Mouse (Mus musculus) v-Abl transformed pro-B cells (cell line): ENCODE results near the gene Zfp141.

Source experiments
- in situ Hi-C, 2 experiments: fragments of 400-800 bp; cut with MboI; formaldehyde crosslinking; loops; one replicate each; pipeline ENCODE4 v1.15.1; 2025; ENCODE audit not compliant: unreplicated experiment in 2 of 2

Zfp141 gene

GRCm38 (mm10) chr7:42505588-42505987, at the start of gene Zfp141:
Gene Zfp141, minus strand, starts transcription at chr7:42505740.
- in situ Hi-C loops: loop anchor here in 1 of 2 experiments (10.0 to 25.0 kb wide), 3 partner anchors 807 to 1011 kb away; partner anchors contain the start of genes AW146154, Gm20449, Zfp715 and Zfp788

GRCm38 (mm10) chr7:42551766-42552165, 46.2 kb upstream of the Zfp141 start:
- in situ Hi-C loops: no loop called here

- in situ Hi-C loops: loop anchor here in 1 of 2 experiments (10.0 to 25.0 kb wide), 3 partner anchors 807 to 1010 kb away; partner anchors contain the start of genes AW146154, Gm20449, Zfp715 and Zfp788
These were observed 354 bp downstream of the Zfp141 start for GRCm38 (mm10) chr7:42505186-42505585.

GRCm38 (mm10) chr7:42498248-42498647, 7.3 kb downstream of the Zfp141 start:
- in situ Hi-C loops: loop anchor here (10.0 to 25.0 kb wide), 5 partner anchors 489 to 1177 kb away; partner anchors contain the start of genes AI987944 (in 2 of the 2), AW146154 (in 1 of the 2), Ctu1 (in 1 of the 2) and Gm20449 (in 1 of the 2)

GRCm38 (mm10) chr7:42497356-42497755, 8.2 kb downstream of the Zfp141 start:
- in situ Hi-C loops: loop anchor here (10.0 to 25.0 kb wide), 5 partner anchors 490 to 1177 kb away; partner anchors contain the start of genes AI987944 (in 2 of the 2), AW146154 (in 1 of the 2), Ctu1 (in 1 of the 2) and Gm20449 (in 1 of the 2)

- in situ Hi-C loops: loop anchor here (10.0 to 25.0 kb wide), 5 partner anchors 491 to 1179 kb away; partner anchors contain the start of genes AI987944 (in 2 of the 2), AW146154 (in 1 of the 2), Ctu1 (in 1 of the 2) and Gm20449 (in 1 of the 2)
These were observed 9.3 kb downstream of the Zfp141 start for GRCm38 (mm10) chr7:42496202-42496601.

- in situ Hi-C loops: loop anchor here (10.0 to 25.0 kb wide), 5 partner anchors 496 to 1184 kb away; partner anchors contain the start of genes AI987944 (in 2 of the 2), AW146154 (in 1 of the 2), Ctu1 (in 1 of the 2) and Gm20449 (in 1 of the 2)
These were observed 14.7 kb downstream of the Zfp141 start for GRCm38 (mm10) chr7:42490859-42491258.

- in situ Hi-C loops: loop anchor here (10.0 to 25.0 kb wide), 5 partner anchors 497 to 1184 kb away; partner anchors contain the start of genes AI987944 (in 2 of the 2), AW146154 (in 1 of the 2), Ctu1 (in 1 of the 2) and Gm20449 (in 1 of the 2)
These were observed 15.2 kb downstream of the Zfp141 start for GRCm38 (mm10) chr7:42490358-42490757.

- in situ Hi-C loops: loop anchor here (5.0 to 25.0 kb wide), 3 partner anchors 130 to 208 kb away; no protein-coding TSS in a partner anchor
These were observed 50.9 kb downstream of the Zfp141 start for GRCm38 (mm10) chr7:42454640-42455039.

GRCm38 (mm10) chr7:42450618-42451017, 54.9 kb downstream of the Zfp141 start:
- in situ Hi-C loops: loop anchor here (5.0 to 25.0 kb wide), 3 partner anchors 134 to 212 kb away; no protein-coding TSS in a partner anchor

GRCm38 (mm10) chr7:42447850-42448249, 57.7 kb downstream of the Zfp141 start, which contains the start of gene 4933421I07Rik:
Gene 4933421I07Rik, minus strand, starts transcription at chr7:42448120.
- in situ Hi-C loops: loop anchor here in 1 of 2 experiments (25.0 kb wide), 1 partner anchor 389 kb away; no protein-coding TSS in a partner anchor

GRCm38 (mm10) chr7:42447352-42447751, 58.2 kb downstream of the Zfp141 start:
- in situ Hi-C loops: loop anchor here in 1 of 2 experiments (25.0 kb wide), 1 partner anchor 390 kb away; no protein-coding TSS in a partner anchor
